Comparison of ENCODE assay signal across 33 mouse cellular contexts in the genomic region with DNA sequence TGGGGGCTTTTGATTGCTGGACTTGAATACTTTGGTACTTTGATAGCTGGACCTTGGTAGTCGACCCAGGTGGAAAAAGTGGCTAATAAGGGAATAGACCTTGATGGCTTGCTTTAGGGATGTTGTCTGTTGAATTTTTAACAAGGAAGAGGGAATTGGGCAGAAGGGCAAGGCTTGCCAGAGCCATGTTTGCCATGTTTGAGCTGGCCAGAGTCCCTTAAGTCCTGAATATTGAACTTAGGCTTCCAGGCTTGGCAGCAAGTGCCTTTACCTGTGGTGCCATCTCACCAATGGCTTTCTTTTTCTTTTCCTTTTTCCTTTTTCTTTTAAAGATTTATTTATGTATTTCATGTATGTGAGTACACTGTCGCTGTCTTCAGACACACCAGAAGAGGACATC. TPM values are rescaled to one million over a fixed set of nuclear protein-coding genes. Genes with fewer than 3 reads are reported as not detected.
"Had no signal": no experiment of that assay in that cellular context is flagged by ENCODE, and none has a peak within 500 bp of the region (broad histone marks: within the 10 kb centered on the region; RNA-seq: fewer than 3 reads in every experiment).

No protein-coding gene starts in this region.

- H3K4me1 ChIP-seq: embryonic facial prominence, embryonic 10.5 days; embryonic facial prominence, embryonic 12.5 days; embryonic facial prominence, embryonic 13.5 days; embryonic facial prominence, embryonic 15.5 days; forebrain, embryonic 12.5 days; forebrain, embryonic 13.5 days; forebrain, embryonic 15.5 days had no signal

- H3K4me3 ChIP-seq: embryonic facial prominence, embryonic 10.5 days; embryonic facial prominence, embryonic 12.5 days; embryonic facial prominence, embryonic 13.5 days; embryonic facial prominence, embryonic 15.5 days; erythroblast, embryonic 14.5 days; forebrain, embryonic 10.5 days; forebrain, embryonic 12.5 days; forebrain, embryonic 13.5 days; forebrain, embryonic 15.5 days; gastrocnemius, adult 2 months; heart, adult 2 months had no signal

- DNase-seq: cerebellum, adult 8-10 months; cerebellum, adult 9-10 months; cerebellum, adult 9-11 months; cerebellum, postnatal 10 days; cerebellum, postnatal 14 days; cerebellum, postnatal 25 days; cerebellum, postnatal 36 days; embryo, embryonic 11 days; forebrain, postnatal 0 days; gastrocnemius, adult 2 months; gastrocnemius, postnatal 10 days; gastrocnemius, postnatal 14 days; gastrocnemius, postnatal 25 days; gastrocnemius, postnatal 36 days; heart, adult 11 months; heart, adult 18-20 months; heart, adult 2 months had no signal

- H3K27me3 ChIP-seq: embryonic facial prominence, embryonic 12.5 days; embryonic facial prominence, embryonic 13.5 days; embryonic facial prominence, embryonic 15.5 days; forebrain, embryonic 12.5 days; forebrain, embryonic 13.5 days; forebrain, embryonic 15.5 days had no signal

- H3K36me3 ChIP-seq: embryonic facial prominence, embryonic 10.5 days; embryonic facial prominence, embryonic 12.5 days; embryonic facial prominence, embryonic 13.5 days; embryonic facial prominence, embryonic 15.5 days; forebrain, embryonic 10.5 days; forebrain, embryonic 12.5 days; forebrain, embryonic 15.5 days had no signal

- H3K27ac ChIP-seq: embryonic facial prominence, embryonic 10.5 days; embryonic facial prominence, embryonic 12.5 days; embryonic facial prominence, embryonic 13.5 days; embryonic facial prominence, embryonic 15.5 days; forebrain, embryonic 10.5 days; forebrain, embryonic 12.5 days; forebrain, embryonic 13.5 days; forebrain, embryonic 15.5 days; gastrocnemius, adult 2 months; heart, adult 2 months had no signal

- H3K9ac ChIP-seq: embryonic facial prominence, embryonic 12.5 days; embryonic facial prominence, embryonic 13.5 days; embryonic facial prominence, embryonic 15.5 days; forebrain, embryonic 12.5 days; forebrain, embryonic 13.5 days; forebrain, embryonic 15.5 days; forebrain, postnatal 0 days had no signal

RNA-seq across cellular contexts. Expression of a gene that starts 38.4 kb away (rescaled TPM):
- total RNA-seq: common myeloid progenitor, adult 5-6 weeks; gastrocnemius, adult 18-20 months; gastrocnemius, adult 2 months; gastrocnemius, adult 8-10 months; gastrocnemius, postnatal 10 days; gastrocnemius, postnatal 14 days; gastrocnemius, postnatal 25 days; gastrocnemius, postnatal 36 days; gastrocnemius, postnatal 4 days; granulocyte monocyte progenitor cell, adult 5-6 weeks; heart, adult 18-20 months; heart, adult 2 months; heart, adult 8-10 months had no signal
- polyA plus RNA-seq: embryonic facial prominence, embryonic 13.5 days; erythroblast, embryonic 14.5 days; gonadal fat pad, adult 2 months; heart, adult 2 months had no signal

RNA-seq across cellular contexts. Expression of a gene that starts 52.5 kb away (rescaled TPM):
- polyA plus RNA-seq: erythroblast, embryonic 14.5 days had no signal
